Mouse (Mus musculus) myocyte (in vitro differentiated cells): ENCODE measurements around the gene Tspan17.

Source experiments
- CEBPB ChIP-seq: IDR thresholded peaks from 2 replicates; pipeline ENCODE4 v1.6.1; 2011; ENCODE audit warnings: mild to moderate bottlenecking, moderate library complexity; ENCODE audit not compliant: poor library complexity, insufficient read depth, severe bottlenecking
- E2F4 ChIP-seq: IDR thresholded peaks from one replicate; pipeline ENCODE4 v1.6.1; 2011; ENCODE audit warnings: mild to moderate bottlenecking, control low read depth, moderate library complexity; ENCODE audit not compliant: insufficient read depth
- MAX ChIP-seq: IDR thresholded peaks from one replicate; pipeline ENCODE4 v1.6.1; 2011; ENCODE audit warnings: low read depth, mild to moderate bottlenecking, control low read depth
- MYOG ChIP-seq, 3 experiments: IDR thresholded peaks; one replicate each; pipeline ENCODE4 v1.6.1; 2011; ENCODE audit warnings: control low read depth in 2 of 3, low read depth in 2 of 3, mild to moderate bottlenecking in 2 of 3; ENCODE audit not compliant: insufficient read length in 2 of 3, control insufficient read depth in 1 of 3, insufficient read depth in 1 of 3
- POLR2A ChIP-seq: IDR thresholded peaks from one replicate; pipeline ENCODE4 v1.6.1; 2011; ENCODE audit warnings: low read depth, mild to moderate bottlenecking, control low read depth, moderate library complexity; ENCODE audit not compliant: insufficient read length
- SRF ChIP-seq: IDR thresholded peaks from one replicate; pipeline ENCODE4 v1.6.1; 2011; ENCODE audit warnings: low read depth; ENCODE audit not compliant: control insufficient read depth, insufficient read length
- TCF12 ChIP-seq: IDR thresholded peaks from one replicate; pipeline ENCODE4 v1.6.1; 2011; ENCODE audit warnings: mild to moderate bottlenecking, control low read depth; ENCODE audit not compliant: poor library complexity, insufficient read depth, severe bottlenecking
- TCF3 ChIP-seq: IDR thresholded peaks from one replicate; pipeline ENCODE4 v1.6.1; 2011; ENCODE audit warnings: low read depth, control low read depth; ENCODE audit not compliant: insufficient read length

DNA sequence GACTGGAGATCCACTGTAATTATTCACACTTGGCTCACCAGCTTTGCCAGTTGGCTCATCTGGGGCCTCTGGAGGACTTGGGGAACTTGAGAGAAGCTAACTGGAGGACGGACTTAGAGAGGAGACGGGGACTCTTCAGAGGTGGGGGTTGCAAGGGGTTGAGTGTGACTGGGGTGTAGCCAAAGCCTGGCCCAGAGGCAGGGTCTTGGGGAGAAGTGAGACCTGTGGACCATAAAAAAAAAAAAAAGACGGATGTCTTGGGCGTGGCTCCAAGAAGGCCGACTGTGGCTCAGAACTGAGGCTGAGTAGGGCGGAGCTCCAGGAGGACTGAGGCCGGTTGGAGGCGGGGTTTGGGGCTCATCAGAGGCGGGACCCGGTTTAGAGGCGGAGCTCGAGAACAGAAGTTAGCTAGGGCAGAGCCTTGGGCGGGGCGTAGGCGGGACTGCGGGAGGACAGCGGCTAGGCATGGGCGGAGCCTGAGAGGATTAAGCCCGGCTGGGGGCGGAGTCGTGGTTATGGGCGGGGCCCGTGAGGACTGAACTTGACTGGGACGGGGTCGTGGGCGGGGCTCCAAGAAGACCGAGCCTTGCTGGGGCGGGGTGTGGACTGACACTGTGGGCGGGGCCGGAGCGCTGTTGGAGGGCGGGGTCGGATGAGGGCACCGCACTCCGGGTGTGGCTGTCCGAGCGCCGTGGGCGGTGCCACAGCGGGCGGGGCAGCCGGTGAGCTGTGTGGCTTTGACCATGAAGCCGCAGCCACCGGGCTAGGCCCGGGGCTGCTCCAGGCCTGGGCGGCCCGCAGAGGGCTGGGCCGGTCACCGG is at the start of gene Tspan17:
- TF ChIP-seq CEBPB = no peak
- no peak for TF ChIP-seq POLR2A
- TF ChIP-seq TCF12 = no peak
- TF ChIP-seq SRF = peak; percentile 57
- TF ChIP-seq MAX = no peak
- no peak for TF ChIP-seq TCF3
- peak in 1 of 3 experiments; percentile 60 for TF ChIP-seq MYOG (IDR thresholded peaks at IDR 0.05; ENCODE audit: control insufficient read depth in 1 of 3, insufficient read depth in 1 of 3, insufficient read length in 2 of 3, low read depth in 2 of 3)
- TF ChIP-seq E2F4 = no peak
